8 mouse cellular contexts compared by ENCODE assay signal in the genomic region with DNA sequence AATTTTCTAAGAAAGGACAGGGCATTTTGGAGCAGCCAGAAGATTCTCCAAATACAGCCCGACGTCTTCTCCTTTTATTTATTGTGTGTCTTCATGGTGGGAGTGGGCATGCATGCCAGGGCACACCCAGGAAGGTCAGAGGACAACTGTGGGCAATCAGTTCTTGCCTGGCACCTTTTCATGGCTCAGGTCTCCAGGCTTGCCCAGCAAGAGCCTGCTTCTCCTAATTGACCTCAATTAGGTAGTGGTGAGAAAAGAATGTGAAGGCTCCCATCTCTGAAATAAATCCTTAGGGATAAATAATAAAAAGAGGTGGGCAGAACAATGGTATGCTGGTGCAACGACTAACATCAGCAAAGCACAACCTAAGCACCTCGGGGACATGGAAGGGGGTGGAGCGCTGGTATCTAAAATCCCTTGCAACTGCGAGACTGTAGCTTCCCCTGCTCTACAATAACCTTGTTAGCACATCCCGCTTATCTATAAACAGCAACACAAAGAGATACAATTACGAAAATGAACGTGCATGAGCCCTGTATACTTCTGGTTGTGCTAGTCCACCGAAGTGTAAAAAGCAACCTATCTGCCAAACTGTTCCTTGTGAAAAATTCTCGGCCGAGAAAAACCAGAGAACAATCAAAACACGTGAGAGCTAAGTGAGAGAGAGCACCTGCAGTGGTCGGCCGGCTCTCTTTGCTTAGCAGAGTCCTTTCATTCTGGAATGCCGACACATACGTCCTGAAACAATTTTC. TPM values are rescaled to one million over a fixed set of nuclear protein-coding genes. Genes with fewer than 3 reads are reported as not detected.
DNase-seq lines count a peak whose midpoint lies in the region; ATAC-seq and TF ChIP-seq lines count a peak whose summit lies in the region.

No protein-coding gene starts in this region.

- no peak for DNase-seq in frontal cortex, adult 2 months (ENCODE audit: extremely low spot score in 1 of 2, low spot score in 1 of 2)
- DNase-seq in forebrain, embryonic 10.5 days (ENCODE audit: extremely low spot score, low spot score) = no peak
- DNase-seq in splenic B cell, adult 2 months (ENCODE audit: low read depth, low spot score) = peak; percentile 26
- no peak for DNase-seq in frontal cortex, postnatal 25 days (ENCODE audit: low spot score in 2 of 2)
- DNase-seq in natural killer cell, adult 2 months (ENCODE audit: low spot score in 2 of 2) = no peak

- peak; percentile 14; the same call in 1 of the 2 replicates for ATAC-seq in frontal cortex, adult (ENCODE audit: low TSS enrichment)
- ATAC-seq in limb, embryonic 12.5 days (ENCODE audit: insufficient number of reproducible peaks, insufficient read depth, low FRiP score, low TSS enrichment, low read depth) = no peak

- H3K9me3 ChIP-seq in forebrain, embryonic 10.5 days = no peaks in the 10 kb centered on the region
- no peaks in the 10 kb centered on the region for H3K9me3 ChIP-seq in limb, embryonic 12.5 days

- peaks cover 30% of the 10 kb centered on the region for H3K79me2 ChIP-seq in C2C12 (ENCODE audit: control insufficient read depth, insufficient read depth)

- peak overlapping the region; percentile 98 for H3K27ac ChIP-seq in forebrain, embryonic 10.5 days
- H3K27ac ChIP-seq in limb, embryonic 12.5 days = peak overlapping the region; percentile 97

- no peaks in the 10 kb centered on the region for H3K27me3 ChIP-seq in C2C12 (ENCODE audit: control insufficient read depth, insufficient read depth, insufficient read length)
- peaks cover 17% of the 10 kb centered on the region for H3K27me3 ChIP-seq in forebrain, embryonic 10.5 days (ENCODE audit: poor library complexity, severe bottlenecking)
- H3K27me3 ChIP-seq in limb, embryonic 12.5 days = no peaks in the 10 kb centered on the region
- peaks cover 1% of the 10 kb centered on the region for H3K27me3 ChIP-seq in splenic B cell, adult 2 months (ENCODE audit: control insufficient read depth, insufficient read depth, low read length, poor library complexity, severe bottlenecking)

- 5% methylated on average over 17 of the region's 17 CpGs for WGBS in forebrain, embryonic 10.5 days
- WGBS in limb, embryonic 12.5 days = 3% methylated on average over 17 of the region's 17 CpGs

- H3K4me1 ChIP-seq in forebrain, embryonic 10.5 days = peaks cover 26% of the 10 kb centered on the region
- peaks cover 12% of the 10 kb centered on the region for H3K4me1 ChIP-seq in limb, embryonic 12.5 days (replicated peaks)

- H3K4me3 ChIP-seq in C2C12 (ENCODE audit: insufficient read depth, poor library complexity, severe bottlenecking) = peak overlapping the region; percentile 45
- H3K4me3 ChIP-seq in forebrain, embryonic 10.5 days = peak overlapping the region; percentile 93
- peak overlapping the region; percentile 87 for H3K4me3 ChIP-seq in limb, embryonic 12.5 days (replicated peaks)

- peak overlapping the region; percentile 91 for H3K9ac ChIP-seq in limb, embryonic 12.5 days (replicated peaks)

- peak overlapping the region; percentile 95 for H3ac ChIP-seq in C2C12 (ENCODE audit: control insufficient read depth, insufficient read length, low read depth)

- peaks cover 24% of the 10 kb centered on the region for H3K79me3 ChIP-seq in C2C12 (ENCODE audit: low read depth)

- H3K36me3 ChIP-seq in C2C12 (ENCODE audit: control insufficient read depth, insufficient read depth) = peaks cover 5% of the 10 kb centered on the region
- no peaks in the 10 kb centered on the region for H3K36me3 ChIP-seq in forebrain, embryonic 10.5 days (replicated peaks)
- no peaks in the 10 kb centered on the region for H3K36me3 ChIP-seq in limb, embryonic 12.5 days
- H3K36me3 ChIP-seq in splenic B cell, adult 2 months (ENCODE audit: control insufficient read depth, insufficient read depth, low read length, poor library complexity, severe bottlenecking) = no peaks in the 10 kb centered on the region

- TF ChIP-seq CTCF in C2C12 (IDR thresholded peaks at IDR 0.05; ENCODE audit: control insufficient read depth, insufficient read depth, insufficient read length) = no peak

- peak overlapping the region; percentile 90 for H3K4me2 ChIP-seq in limb, embryonic 12.5 days

TF ChIP-seq in C2C12, 6 proteins besides CTCF, POLR2A, EP300 and RAD21:
- no peak for TF ChIP-seq MYOG (IDR thresholded peaks at IDR 0.05; ENCODE audit: control insufficient read depth, extremely low read depth, insufficient read length)
- no peak for TF ChIP-seq CEBPB (IDR thresholded peaks at IDR 0.05; ENCODE audit: low read depth)
- TF ChIP-seq MYOD1 (IDR thresholded peaks at IDR 0.05; ENCODE audit: control insufficient read depth, insufficient read length, low read depth) = no peak
- no peak for TF ChIP-seq MAX (IDR thresholded peaks at IDR 0.05)
- no peak for TF ChIP-seq FOSL1 (IDR thresholded peaks at IDR 0.05; ENCODE audit: insufficient read depth, low read length, poor library complexity, severe bottlenecking)
- TF ChIP-seq USF1 (IDR thresholded peaks at IDR 0.05; ENCODE audit: low read depth) = no peak

RNA-seq across cellular contexts. Expression of gene Sbf2, which starts 1.2 kb away (rescaled TPM):
- 35.5 and 39.1 TPM in 2 replicates for polyA plus RNA-seq in frontal cortex, adult 2 months (2012; rRNA removed)
- polyA plus RNA-seq in C2C12 (2012; fragmentation: generic; extraction: Trizol) = 7.5 TPM
- 31.0 and 32.3 TPM in 2 replicates for polyA plus RNA-seq in forebrain, embryonic 10.5 days (2016; fragmentation: Nextera tagmentation; extraction: Ambion mirVana)
- polyA plus RNA-seq in limb, embryonic 12.5 days (2016; fragmentation: Nextera tagmentation; extraction: Ambion mirVana) = 34.2 and 35.1 TPM in 2 replicates

RNA-seq across cellular contexts. Expression of gene Adm, which starts 13.9 kb away (rescaled TPM):
- 3.2 and 3.3 TPM in 2 replicates for polyA plus RNA-seq in frontal cortex, adult 2 months (2012; rRNA removed)
- polyA plus RNA-seq in C2C12 (2012; fragmentation: generic; extraction: Trizol) = 0.09 TPM
- 4.1 and 5.2 TPM in 2 replicates for polyA plus RNA-seq in forebrain, embryonic 10.5 days (2016; fragmentation: Nextera tagmentation; extraction: Ambion mirVana)
- polyA plus RNA-seq in limb, embryonic 12.5 days (2016; fragmentation: Nextera tagmentation; extraction: Ambion mirVana) = 1.2 and 2.1 TPM in 2 replicates
